Mouse (Mus musculus): ENCODE data around the gene Tmem63c.

The Tmem63c gene

DNA sequence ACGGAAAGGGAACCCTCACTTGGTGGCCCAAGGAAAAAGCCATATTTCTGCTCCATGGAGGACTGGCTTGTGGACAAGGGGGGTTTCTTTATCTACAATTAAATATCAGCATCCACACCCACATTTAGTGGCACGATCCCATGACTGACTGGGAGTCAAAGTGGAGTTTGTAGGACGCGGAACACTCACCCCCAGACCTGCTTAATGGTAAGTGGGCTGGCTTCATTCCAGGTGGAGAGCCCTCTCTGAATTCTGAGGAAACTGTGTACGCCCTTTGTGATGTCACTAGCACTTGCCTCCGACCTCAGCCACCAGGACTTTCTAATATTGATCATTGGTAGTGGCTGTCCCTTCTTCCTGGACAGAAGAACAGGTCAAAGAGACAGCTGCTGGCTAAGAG is at the start of gene Tmem63c:
Gene Tmem63c, plus strand, starts transcription at position 301 of the 400 bp plus-strand sequence.
- no peak for DNase-seq (ENCODE audit: inconsistent ontology term)

DNA sequence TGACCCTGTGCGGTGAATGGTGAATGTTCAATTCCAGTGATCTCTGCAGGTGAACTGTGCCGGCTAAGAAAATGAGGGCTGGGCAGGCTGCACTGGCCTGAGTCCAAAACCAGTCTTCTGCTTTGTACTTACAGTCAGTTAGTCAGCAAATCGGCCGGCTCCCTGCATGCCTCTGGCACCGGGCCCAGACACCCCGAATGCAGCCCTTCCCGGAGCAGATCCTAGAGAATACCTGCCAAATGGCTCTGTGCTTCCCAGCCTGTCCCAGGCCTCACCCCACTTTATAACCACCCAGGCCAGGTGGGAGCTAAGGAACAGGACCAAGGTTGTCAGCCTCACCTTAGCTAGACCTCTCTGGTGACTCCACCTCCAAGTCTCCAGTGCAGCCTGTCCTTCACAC is 47.9 kb upstream of the Tmem63c start:
- peak; percentile 83 for DNase-seq (ENCODE audit: inconsistent ontology term)

DNA sequence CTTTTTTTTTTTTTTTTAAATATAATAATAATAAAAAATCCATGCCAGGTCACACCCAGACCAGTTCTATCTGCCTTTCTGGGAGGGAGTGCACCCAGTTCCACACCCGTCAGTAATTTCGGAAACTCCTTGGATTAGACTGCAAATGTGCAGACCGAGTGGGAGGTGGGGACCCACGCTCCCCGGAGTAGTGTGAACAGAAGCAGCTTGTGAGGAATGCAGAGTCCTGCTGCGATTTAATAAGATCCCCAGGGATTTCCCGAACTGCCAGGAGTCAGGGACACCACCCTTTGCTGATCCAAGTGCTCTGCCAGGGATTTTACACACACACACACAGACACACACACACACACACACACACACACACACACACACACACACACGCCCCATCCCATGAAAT is 47.4 kb upstream of the Tmem63c start:
- DNase-seq (ENCODE audit: inconsistent ontology term) = peak; percentile 32

DNA sequence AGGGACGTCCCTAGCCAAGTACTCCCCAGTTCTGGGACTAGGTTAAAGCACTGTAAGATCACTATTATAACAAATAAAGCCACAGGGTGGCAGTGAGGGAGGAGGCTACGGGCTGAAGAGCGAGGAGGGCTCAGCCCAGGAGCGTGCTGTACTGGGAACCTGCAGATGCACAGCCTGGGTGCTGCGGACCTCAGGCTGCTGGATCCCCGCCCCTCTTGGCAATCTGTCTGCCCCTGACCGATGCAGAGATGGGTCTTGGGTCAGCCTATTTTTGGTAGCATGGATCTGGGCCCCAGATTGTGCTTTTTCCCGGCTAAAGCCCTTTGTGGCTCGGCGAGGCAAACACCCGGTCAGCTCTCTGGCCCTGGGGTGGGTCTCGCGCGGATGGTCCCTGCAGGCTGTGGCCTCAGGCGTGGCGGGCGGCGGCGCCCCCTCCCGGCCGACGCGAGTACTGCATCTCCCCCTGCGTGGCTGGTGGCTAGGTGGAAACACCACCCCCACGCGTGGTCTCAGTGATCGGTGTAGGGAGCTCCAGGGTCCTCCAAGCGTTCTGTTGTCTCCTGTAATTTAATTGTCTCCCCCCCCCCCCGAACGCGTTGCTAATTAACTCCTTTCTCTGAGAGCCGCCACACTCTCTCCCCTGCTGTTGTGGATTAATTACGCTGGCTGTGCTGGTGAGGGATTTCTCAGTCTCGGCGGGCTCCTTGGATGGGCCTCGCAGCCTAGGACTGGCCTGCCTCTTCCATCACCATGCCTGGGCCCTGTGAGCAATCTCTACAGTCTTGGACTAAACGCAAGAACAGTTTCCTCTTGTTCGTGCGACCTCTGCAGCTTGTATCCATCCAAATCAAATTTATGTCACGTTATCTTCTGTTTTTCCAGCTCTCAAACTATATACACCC is 46.5 kb upstream of the Tmem63c start:
- peak; percentile 66 for DNase-seq (ENCODE audit: inconsistent ontology term)

DNA sequence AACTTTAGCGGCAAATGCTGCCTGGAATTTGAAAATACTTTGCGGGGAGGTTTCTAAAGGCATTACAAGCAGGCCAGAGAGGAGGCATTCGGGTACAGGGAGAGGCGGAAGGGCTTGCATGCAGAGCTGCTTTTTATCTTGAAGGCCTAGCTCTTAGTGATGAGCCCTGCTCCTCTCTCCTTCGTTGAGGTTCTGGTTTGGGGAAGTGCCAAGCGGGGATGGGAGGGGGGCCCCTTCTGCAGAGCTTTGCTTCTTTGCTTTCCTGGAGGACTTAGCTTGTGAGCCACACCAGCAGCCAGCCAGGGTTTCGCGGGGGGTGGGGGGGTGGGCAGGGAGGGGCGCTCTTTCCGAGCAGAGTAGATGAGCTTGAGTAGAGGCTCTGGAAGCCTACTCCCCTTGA is 45.4 kb upstream of the Tmem63c start:
- no peak for DNase-seq (ENCODE audit: inconsistent ontology term)

DNA sequence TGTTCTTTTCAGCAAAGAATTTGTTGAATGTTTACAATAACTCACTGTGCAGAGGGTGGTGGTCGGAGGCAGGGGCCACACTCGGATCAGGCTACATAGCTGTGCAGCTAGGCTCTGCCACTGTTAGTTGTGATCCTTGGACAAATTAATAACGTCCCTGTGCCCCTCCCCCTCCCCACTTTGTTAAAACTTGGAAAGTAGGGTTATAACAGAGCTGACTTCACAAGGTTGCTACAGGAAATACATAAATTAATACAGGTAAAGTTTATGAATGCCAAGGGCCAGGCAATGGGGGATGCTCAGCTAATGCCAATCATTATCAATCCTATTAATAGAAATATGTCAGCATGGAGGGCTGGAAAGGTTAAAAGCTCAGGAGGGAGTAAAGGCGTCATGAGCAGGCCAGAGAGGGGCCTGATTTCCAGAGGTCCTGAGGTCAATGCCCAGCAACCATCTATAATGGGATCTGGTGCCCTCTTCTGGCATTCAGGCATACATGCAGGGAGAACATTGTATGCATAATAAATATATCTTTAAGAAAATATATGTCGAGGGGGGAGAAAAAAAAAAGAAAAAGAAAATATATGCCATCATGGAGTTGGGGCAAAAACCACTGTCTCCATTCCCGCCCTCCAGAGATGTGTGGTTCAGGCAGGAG is 44.5 kb upstream of the Tmem63c start:
- no peak for DNase-seq (ENCODE audit: inconsistent ontology term)

DNA sequence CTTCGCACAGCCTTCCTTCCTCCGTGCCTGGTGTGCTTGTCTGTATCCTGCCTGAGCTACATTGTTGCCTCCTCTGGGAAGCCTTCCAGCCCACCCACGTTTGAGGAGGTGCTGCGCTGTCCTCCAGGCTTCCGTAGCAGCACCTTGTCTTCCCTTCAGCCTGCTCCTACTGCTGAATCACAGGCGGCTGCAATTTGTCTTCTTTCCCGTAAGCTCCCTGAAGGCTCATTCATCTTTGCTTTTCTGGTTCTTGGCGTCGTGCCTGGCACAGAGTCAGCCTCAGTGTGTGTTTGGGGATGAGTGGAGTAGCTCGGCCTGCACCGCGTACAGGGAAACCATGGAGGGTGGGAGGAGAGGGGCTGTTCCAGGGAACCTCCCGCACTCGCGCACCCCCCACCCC is 43.3 kb upstream of the Tmem63c start:
- peak; percentile 21 for DNase-seq (ENCODE audit: inconsistent ontology term)

DNA sequence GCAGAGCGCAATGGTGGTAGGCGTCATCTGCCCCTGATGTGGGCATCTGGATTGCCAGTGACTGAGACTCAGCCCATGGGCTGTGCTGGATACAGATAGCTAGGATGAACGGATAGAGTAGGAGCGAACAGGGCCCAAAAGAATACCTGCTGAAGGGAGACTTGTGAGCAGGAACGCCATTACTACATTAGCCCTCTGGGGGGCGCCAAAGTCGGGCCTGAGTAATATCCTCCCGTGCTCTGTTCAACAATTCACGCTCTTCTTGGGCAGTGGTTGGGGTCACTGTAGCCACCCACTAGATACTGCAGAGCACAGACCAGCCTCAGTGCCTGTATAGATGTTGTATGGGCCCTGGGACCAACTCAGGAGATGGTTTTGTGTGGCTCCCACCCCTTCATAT is 40.0 kb upstream of the Tmem63c start:
- no peak for DNase-seq (ENCODE audit: inconsistent ontology term)

DNA sequence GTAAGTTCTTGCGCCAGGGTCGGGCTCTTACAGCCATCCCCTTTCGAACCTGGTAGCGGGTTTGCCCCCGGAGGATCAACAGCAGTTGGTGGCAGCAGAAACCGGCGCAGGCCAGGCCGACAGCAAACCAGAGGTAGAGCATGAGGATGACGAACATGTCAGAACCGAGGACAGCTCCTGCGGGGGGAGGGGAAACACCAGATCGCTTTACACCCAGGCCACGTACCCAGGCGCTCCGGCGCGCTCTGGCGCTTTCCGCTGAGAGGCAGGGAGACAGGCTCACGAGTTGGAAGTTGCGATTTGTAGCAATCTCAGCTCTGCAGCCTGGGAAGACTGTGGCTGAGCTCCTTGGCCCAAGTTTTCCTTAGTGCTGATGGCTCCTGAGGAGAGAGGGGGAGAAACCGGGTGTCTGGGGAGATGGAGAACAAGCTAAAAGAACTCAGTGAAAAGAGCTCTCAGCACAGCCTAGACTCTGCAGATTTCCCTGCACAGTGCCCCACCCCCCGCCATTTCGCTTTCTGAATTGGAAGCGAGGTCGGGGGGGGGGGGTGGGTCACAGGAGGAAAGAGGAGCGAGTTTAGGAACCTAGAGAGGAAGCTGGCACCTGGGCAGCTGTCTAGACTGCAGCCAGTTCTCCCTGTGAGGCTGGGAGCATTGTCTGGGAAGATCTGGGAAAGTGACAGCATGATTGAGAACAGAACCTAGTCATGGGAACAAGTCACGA is 37.5 kb upstream of the Tmem63c start:
- peak; percentile 79 for DNase-seq (ENCODE audit: inconsistent ontology term)

DNA sequence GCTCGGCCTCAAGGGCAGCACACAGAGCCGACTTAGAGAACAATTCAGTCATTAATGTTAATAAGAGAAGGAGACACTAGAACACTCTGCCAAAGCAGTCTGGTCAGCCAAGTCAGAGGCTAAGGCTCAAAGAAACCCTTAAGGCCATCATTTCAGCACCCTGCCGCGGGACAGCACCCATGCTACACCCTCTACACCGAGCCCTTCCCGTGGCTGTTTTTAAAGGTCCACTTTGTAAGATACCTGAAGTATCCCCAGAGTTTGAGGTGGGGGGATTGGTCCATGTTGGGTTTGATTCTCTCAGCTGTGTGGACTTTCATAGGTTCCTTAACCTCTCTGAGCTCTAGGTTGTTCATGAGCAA is 37.0 kb upstream of the Tmem63c start:
- DNase-seq (ENCODE audit: inconsistent ontology term) = peak; percentile 43

DNA sequence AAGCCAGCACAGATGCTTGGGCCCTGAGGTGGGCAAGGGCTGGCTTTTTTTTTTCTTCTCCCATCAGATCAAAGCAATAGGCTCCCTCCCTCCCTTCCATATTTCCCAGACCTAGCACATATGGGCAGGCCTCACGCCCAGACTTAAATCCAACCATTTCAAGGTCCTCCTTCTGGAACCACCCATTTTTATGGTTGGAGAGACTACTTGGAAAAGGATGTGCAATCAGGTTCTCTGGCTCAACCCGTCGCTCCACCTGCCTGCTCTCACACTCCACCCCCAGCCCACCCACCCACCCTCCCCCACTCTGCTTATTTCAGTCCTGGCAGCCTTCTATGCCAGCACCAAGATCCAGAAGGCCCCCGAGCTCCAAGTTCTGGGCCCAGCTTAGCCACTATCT is 34.6 kb upstream of the Tmem63c start:
- DNase-seq (ENCODE audit: inconsistent ontology term) = no peak

DNA sequence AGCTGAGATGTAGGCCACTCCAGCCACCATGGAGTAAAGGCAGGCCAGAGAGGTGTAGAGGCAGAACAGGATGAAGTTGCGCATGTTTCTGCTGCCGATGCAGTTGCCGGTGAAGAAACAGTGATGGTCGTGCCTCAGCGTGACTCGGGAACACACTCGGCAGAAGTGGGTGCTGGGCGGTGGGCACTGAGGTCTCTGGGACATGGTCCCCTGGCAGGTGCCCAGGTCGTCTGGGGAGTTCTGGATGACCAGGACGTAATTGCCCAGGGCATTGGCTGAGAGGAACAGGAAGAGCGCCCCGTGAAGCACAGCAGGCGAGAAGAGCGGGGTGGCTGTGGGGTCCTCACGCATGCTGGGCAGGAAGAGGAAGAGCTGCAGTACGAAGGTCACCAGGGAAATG is 32.9 kb upstream of the Tmem63c start:
- no peak for DNase-seq (ENCODE audit: inconsistent ontology term)

DNA sequence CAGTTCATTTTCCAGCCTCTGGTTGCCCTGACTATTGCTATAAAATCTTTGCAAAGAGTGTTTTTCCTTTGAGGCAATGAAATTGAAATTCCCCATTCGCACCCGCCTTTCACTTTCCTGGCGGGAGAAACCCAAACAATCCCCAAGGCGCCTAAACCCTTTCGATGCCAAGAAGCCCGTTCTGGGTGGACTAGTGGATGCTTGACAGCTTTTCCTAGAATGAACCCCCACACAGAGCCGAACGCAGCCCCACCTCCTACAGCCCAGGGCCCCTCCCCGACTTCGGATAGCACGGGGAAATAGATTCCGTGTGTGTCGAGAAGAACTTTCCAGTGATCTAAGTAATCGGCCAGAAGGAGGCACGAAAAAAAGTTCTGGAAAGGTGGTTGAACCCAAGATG is 31.8 kb upstream of the Tmem63c start:
- no peak for DNase-seq (ENCODE audit: inconsistent ontology term)

DNA sequence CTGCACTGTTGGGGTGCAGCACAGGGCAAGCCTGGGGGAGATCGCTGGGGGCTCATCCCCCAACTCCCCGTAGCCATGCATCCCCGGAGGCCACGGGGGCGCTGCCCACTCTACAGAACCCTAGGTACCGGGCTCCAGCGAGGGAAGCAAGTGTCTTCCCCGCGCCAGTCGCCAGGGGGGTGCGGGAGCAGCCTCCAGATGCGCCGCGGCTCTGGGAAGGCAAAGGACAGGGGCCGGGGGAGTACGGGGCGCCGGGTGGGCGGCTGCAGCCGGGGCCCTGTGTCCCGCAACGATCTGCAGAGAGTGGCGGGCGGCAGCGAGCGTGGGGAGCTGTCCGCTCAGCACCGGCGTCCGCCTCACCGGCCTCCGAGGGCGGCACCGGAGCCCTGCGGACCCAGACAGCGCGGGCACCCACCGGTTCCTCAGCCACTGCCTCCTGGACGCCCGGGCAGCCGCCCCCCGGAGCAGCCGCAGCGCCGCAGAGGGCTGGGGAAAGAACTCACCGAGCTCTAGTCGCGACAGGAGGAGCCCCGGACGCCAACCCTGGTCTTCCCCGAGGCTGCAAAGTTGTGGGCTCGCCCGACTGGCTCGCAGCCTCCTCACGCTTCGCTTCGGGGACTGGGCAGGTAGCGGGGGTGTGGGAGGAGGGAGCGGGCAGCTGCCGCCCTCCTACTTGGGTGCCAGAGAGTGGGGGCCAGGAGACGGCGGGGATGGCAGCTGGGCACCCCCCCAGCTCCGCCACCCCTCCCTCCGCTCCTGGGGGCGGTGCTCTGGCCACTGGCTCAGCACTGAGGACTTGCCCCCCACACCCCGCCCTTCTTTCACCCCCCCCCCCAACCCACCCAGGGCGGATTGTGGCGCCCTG is 31.0 kb upstream of the Tmem63c start, which contains the start of gene Zdhhc22:
Gene Zdhhc22, minus strand, starts transcription at position 541 of the 865 bp plus-strand sequence.
- peak; percentile 66 for DNase-seq (ENCODE audit: inconsistent ontology term)

DNA sequence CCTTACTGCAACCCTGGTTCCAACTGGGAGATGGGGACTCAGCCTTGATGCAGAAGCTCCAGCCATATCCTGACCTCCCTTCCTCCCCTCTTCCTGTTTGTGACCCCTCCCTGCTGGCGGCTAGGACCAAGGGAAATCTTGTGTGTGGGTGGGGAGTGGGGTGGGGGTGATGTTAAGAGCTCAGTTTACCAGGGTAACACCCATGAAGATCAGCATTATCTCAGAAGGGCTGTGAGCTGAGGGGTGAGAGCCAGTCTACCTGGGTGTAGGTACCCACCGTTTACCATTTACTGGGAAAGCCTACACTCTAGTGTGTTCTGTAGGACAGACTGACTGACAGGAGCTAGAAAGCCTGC is 30.4 kb upstream of the Tmem63c start:
- no peak for DNase-seq (ENCODE audit: inconsistent ontology term)

DNA sequence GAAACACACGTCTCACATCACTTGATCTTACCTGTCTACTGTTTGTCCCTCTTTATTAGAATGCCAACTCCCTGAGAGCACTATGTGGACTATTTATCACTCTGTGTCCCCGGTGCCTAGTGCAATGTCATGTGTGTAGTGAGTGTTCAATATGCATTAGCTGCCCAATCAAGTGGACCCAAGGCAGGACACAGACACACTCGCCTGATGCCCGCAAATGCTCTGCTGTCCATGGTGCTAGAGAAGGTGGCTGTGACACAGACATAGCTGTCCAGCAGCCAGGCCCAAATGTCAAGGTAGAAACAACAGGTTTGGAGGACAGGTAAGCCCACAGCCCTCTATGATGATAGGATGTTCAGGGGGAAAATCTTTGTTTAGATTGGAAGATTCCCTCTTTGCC is 27.0 kb upstream of the Tmem63c start:
- peak; percentile 8 for DNase-seq (ENCODE audit: inconsistent ontology term)

DNA sequence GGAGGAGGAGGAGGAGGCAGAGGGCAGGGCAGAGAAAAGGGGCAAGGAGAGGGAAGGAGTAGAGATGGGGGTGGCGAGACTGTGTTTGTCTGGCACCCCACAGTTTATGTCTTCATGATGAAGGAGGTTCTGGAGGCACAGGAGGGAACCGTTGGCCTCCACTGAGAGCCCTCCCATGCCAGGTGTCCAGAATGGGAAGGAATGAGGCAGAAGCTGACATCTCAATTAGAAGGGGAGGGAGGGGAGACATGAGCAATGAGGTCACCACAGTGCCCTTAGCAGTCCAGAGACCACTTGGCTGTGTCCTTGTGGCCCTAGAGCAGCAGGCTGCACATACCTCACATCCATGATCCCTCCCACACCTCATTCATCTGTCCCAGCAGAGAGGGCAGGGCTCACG is 26.4 kb upstream of the Tmem63c start:
- no peak for DNase-seq (ENCODE audit: inconsistent ontology term)

DNA sequence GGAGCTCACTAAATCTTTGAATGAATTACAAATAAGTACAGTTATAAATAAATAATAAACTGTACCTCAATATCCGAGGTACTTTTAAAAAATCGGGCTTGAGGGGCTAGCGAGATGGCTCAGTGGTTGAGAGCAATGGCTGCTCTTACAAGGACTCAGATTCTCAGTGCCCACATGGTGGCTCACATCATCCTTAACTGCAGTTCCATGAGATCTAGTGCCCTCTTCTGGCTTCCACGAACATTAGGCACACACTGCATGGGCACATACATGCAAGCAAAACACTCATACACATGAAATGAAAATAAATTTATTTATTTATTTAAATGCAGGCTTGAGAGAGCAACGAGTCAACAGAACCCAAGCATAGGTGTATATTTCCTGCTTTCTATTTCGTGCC is 25.2 kb upstream of the Tmem63c start:
- DNase-seq (ENCODE audit: inconsistent ontology term) = no peak

DNA sequence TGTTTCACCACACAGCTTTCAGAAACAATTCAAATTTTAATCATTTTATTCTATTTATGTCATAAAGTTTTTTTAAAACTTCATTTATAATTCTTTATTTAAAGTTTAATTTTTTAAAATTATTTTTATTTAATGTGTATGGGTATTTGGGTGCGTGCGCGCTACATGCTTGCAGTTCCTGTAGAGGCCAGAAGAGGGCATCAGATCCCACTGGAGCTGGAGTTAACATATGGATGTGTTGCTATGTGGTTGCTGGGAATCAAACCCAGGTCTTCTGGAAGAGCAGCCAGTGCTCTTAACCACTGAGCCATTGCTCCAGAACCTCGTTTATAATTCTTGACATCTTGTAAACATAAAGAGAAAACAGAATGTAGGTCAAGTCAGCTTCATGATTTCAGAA is 22.4 kb upstream of the Tmem63c start:
- DNase-seq (ENCODE audit: inconsistent ontology term) = no peak

DNA sequence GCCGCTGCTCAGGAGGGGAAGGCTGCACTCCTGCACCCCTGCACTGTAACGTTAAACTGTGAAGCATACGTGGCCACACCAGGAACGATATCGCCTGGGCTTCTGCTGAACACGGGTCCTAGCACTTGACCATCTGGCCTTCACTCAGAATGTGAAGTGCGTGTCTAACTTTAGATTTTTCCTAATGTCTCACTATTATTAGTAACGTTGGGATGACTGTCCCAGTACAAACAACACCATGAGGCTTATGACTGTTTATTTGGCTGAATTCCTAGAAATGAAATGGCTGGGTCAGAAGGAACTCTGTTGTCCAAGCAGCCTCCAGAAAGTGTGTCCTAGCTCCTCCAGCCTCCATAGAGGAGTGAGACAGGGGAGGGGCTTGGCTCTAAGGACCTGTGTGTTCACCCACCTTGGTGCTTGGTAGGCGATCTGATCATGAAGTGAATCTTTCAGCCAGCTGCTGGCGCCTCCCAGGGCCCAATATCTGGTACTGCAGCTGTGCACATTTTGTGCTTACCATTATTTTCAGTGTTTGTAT is 21.8 kb upstream of the Tmem63c start:
- no peak for DNase-seq (ENCODE audit: inconsistent ontology term)

DNA sequence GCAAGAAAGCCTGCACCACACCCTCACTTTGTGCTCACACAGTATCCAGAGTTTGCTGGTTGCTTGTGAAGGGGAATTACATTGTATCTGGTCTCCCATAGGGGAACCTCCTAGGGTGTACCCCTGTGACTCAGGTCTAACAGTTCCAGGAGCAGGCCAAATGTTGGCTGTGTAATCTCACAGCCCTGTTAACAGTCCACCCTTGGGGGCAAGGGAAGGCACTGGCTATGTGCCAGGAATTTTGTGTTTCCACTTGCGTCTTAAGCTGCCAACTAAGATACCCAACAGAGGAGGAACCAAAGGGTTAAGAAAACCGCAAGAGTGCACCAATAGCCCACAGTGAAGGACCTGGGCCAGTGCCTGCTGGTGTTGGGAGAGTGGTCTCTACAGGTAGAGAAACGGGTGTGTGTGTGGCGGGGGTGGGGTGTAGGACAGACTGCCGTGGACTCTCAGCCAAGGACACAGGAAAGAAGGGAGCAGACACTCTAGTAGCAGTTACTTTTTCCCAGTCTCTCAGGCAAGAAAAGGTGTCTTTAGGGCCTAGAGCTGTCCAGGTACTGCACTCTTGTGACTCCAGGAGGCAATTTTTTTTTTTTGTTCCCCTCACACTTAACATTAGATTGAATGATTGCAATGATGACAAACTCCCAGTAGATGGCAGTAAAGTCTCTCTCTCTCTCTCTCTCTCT is 20.8 kb upstream of the Tmem63c start:
- DNase-seq (ENCODE audit: inconsistent ontology term) = peak; percentile 14
